Mouse (Mus musculus) liver, embryonic 14.5 days (tissue): ENCODE data around the gene Clic6.

Experiments used
- CTCF ChIP-seq: IDR thresholded peaks from 2 replicates; pipeline ENCODE4 v1.5.1; 2016; ENCODE audit warnings: antibody characterized with exemption, low read depth, control low read depth
- EP300 ChIP-seq: IDR thresholded peaks from 2 replicates; pipeline ENCODE4 v1.6.1; 2016; ENCODE audit warnings: antibody characterized with exemption, low read depth

GRCm38 (mm10) chr16:92451516-92452072, 33.9 kb upstream of the Clic6 start:
- TF ChIP-seq CTCF (no peak), EP300 (no peak)
